Mouse (Mus musculus) midbrain, postnatal 0 days (tissue): ENCODE measurements around the gene Ccm2. TPM values are rescaled to one million over a fixed set of nuclear protein-coding genes. Genes with fewer than 3 reads are reported as not detected.

Experiments
- ATAC-seq: fragments of 200-750 bp; cut with Nextera tagmentation; 2 replicates; pipeline ENCODE4 v1.8.0; 2017; ENCODE audit warnings: moderate number of reproducible peaks, mild to moderate bottlenecking, moderate TSS enrichment, moderate library complexity; ENCODE audit not compliant: low FRiP score
- DNase-seq: peaks from one replicate; pipeline ENCODE4 v3.0.0-alpha.2; 2015; ENCODE audit warnings: low spot score
- H3K27ac ChIP-seq: fragments of 300-500 bp; sonication (generic); 2 replicates; pipeline ENCODE4 v1.5.1; 2014; ENCODE audit warnings: low read depth, mild to moderate bottlenecking, low read length, mixed read lengths
- H3K27me3 ChIP-seq: fragments of 300-500 bp; sonication (generic); 2 replicates; pipeline ENCODE4 v1.6.1; 2014; ENCODE audit warnings: low read length, control low read depth, mixed read lengths; ENCODE audit not compliant: insufficient read depth
- H3K36me3 ChIP-seq: fragments of 300-500 bp; sonication (generic); 2 replicates; pipeline ENCODE4 v1.6.1; 2014; ENCODE audit warnings: low read length, control low read depth, mixed read lengths; ENCODE audit not compliant: insufficient read depth
- H3K4me1 ChIP-seq: fragments of 300-500 bp; sonication (generic); 2 replicates; pipeline ENCODE4 v1.6.1; 2014; ENCODE audit warnings: mild to moderate bottlenecking, control low read depth, antibody characterized with exemption, low read length, mixed read lengths; ENCODE audit not compliant: insufficient read depth
- H3K4me2 ChIP-seq: fragments of 300-500 bp; sonication (generic); 2 replicates; pipeline ENCODE4 v1.6.1; 2014; ENCODE audit warnings: low read depth, mild to moderate bottlenecking, low read length, mixed read lengths; ENCODE audit not compliant: poor library complexity, severe bottlenecking
- H3K4me3 ChIP-seq: fragments of 300-500 bp; sonication (generic); 2 replicates; pipeline ENCODE4 v1.5.1; 2014; ENCODE audit warnings: low read depth, mild to moderate bottlenecking, low read length, moderate library complexity
- H3K9ac ChIP-seq: fragments of 300-500 bp; sonication (generic); replicated peaks from 2 replicates; pipeline ENCODE4 v1.6.1; 2014; ENCODE audit warnings: mild to moderate bottlenecking, low read length, moderate library complexity, mixed read lengths; ENCODE audit not compliant: poor library complexity, severe bottlenecking
- H3K9me3 ChIP-seq: fragments of 300-500 bp; sonication (generic); 2 replicates; pipeline ENCODE4 v1.6.1; 2016; ENCODE audit warnings: low read length, control low read depth
- CTCF ChIP-seq: IDR thresholded peaks from 2 replicates; pipeline ENCODE4 v1.5.1; 2016; ENCODE audit warnings: antibody characterized with exemption, mild to moderate bottlenecking
- WGBS: fragments of 180-500 bp; shearing (Covaris S2); extraction: QIAGEN DNeasy Blood & Tissue Kit; methylation state at CpG from one replicate; pipeline ENCODE4 v1.1.7; 2014; 5-methylcytosine and 5-hydroxymethylcytosine counted together
- polyA plus RNA-seq: library from polyadenylated mRNA; unstranded; fragments of >200 nt; fragmentation: Nextera tagmentation; extraction: Ambion mirVana; gene quantifications from 2 replicates; pipeline ENCODE4 v1.2.1, GENCODE M21; 2015
- total RNA-seq: library from RNA; depleted of rRNA; stranded (reverse); fragments of >200 nt; gene quantifications from 2 replicates; pipeline ENCODE4 v1.2.3, GENCODE M21; 2014

Ccm2 gene
- total and polyA plus RNA-seq, 2 experiments from 2014 or later = 64.3 to 71.3 TPM

DNA sequence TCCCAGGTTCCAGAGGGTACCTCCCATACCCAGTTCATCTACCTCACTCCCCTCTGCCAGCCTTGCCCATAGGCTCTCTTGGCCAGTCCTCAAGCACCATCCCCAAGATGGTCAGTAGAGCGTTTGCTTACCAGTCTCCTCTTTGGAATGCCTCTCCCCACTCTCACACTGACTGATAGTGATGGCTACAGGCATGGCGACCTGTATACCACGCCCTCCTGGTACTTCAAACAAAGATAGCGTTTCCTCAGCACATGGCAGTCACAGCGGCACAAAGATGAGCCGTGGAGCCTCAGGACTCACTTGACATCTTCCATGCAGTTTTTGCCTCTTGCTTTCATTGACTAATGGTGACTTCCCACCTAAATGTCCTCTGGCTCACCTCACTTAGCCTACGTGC lies 43.2 kb downstream of the Ccm2 start:
- no peaks in the 10 kb centered on the region for H3K4me1 ChIP-seq
- DNase-seq = no peak
- H3K9ac ChIP-seq = no peak overlapping the region
- H3K4me2 ChIP-seq = no peak overlapping the region
- H3K36me3 ChIP-seq = peaks cover 57% of the 10 kb centered on the region
- no peak overlapping the region for H3K4me3 ChIP-seq
- H3K27me3 ChIP-seq = no peaks in the 10 kb centered on the region
- no peaks in the 10 kb centered on the region for H3K9me3 ChIP-seq
- ATAC-seq = no peak
- no peak overlapping the region for H3K27ac ChIP-seq
- no peak for TF ChIP-seq CTCF
- WGBS = 91% methylated on average over 7 of the region's 7 CpGs

DNA sequence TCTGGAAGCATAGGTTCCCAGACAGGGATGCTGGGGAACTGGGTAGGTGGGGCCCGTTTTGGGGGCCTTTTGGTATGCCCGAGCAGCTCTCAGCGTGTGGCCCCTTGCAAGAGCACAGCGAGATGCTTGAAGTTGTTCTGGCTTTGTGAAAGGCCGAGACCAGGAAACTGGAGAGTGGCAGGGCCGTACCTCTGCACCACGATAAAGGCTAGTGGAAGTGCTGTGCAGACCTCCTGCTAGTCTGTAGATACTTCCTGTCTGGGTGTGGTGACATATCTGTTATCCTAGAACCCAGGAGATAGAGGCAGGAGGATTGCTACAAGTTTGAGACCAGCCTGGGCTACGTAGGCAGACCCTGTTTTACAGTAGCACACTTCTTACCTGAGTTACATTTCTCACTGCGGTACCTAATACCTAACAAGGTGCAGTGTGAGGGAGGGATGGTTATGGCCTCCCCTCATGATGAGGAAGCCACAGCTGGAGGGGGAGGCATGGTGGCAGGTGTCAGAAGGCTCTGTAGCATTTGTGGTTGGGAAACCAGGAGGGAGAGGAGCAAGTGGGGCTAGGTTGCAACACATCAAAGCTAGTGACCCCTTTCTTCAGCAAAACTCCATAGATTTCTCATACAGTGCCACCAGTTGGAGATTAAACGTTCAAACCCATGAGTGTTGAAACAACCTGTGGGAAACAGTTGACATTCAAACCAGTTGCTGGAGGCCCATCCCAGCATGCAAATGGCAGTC lies 44.4 kb downstream of the Ccm2 start:
- Histone ChIP-seq H3K27me3 (no peaks in the 10 kb centered on the region), H3K27ac (no peak overlapping the region), H3K9ac (no peak overlapping the region), H3K4me3 (no peak overlapping the region), H3K4me2 (no peak overlapping the region), H3K36me3 (peaks cover 58% of the 10 kb centered on the region), H3K9me3 (no peaks in the 10 kb centered on the region), H3K4me1 (no peaks in the 10 kb centered on the region)
- ATAC-seq (no peak), DNase-seq (no peak)
- WGBS = 84% methylated on average over 10 of the region's 10 CpGs
- no peak for TF ChIP-seq CTCF

DNA sequence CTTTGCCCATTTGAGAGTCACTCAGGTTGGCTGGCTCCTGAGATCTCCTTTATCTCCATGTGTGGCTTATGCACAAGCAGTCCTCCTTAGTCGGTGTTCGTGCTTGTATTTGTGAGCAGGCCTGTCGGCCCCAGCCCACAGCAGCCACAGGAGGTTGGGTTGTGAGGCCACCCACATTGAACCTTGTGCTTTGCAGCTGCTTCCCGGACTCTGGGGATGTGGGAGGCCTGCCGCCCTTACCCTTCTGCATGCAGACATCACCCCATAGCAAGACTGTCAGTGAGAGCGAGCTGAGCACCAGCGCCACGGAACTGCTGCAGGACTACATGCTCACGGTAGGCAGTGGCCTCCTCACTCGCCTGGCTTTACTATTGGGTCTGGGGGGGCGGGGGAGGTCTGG lies 46.7 kb downstream of the Ccm2 start:
- no peak for TF ChIP-seq CTCF
- no peak overlapping the region for H3K4me2 ChIP-seq
- WGBS = 64% methylated on average over 11 of the region's 11 CpGs
- no peak overlapping the region for H3K27ac ChIP-seq
- peaks cover 67% of the 10 kb centered on the region for H3K36me3 ChIP-seq
- ATAC-seq = no peak
- no peak overlapping the region for H3K4me3 ChIP-seq
- peaks cover 4% of the 10 kb centered on the region; the same call in 1 of the 2 replicates for H3K4me1 ChIP-seq
- no peak for DNase-seq
- H3K9ac ChIP-seq = no peak overlapping the region
- H3K27me3 ChIP-seq = no peaks in the 10 kb centered on the region
- no peaks in the 10 kb centered on the region for H3K9me3 ChIP-seq

DNA sequence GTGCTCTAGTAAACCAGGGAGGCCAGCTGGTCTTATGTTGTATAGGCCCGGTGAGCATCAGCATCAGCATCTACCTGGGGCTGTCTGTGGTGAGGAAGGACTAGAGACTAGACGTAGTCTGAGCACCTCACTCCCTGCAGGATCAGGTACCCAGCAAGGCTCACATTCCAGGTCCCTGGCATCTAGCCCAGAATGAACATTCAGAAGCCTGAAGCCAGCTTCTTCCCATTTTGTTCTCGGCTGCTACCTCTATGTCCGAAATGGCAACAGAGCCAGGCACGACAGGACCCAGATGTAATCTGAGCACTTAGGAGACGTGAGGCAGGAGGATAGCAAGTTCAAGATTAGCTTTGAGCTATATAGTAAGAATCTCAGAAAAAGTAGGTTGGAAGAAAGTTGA lies 48.2 kb downstream of the Ccm2 start:
- H3K4me2 ChIP-seq = no peak overlapping the region
- no peaks in the 10 kb centered on the region for H3K9me3 ChIP-seq
- ATAC-seq = no peak
- 87% methylated on average over 6 of the region's 6 CpGs for WGBS
- no peak overlapping the region for H3K9ac ChIP-seq
- no peak for TF ChIP-seq CTCF
- H3K4me1 ChIP-seq = peaks cover 17% of the 10 kb centered on the region; the same call in 1 of the 2 replicates
- H3K4me3 ChIP-seq = no peak overlapping the region
- H3K36me3 ChIP-seq = peaks cover 58% of the 10 kb centered on the region
- H3K27ac ChIP-seq = no peak overlapping the region
- no peak for DNase-seq
- H3K27me3 ChIP-seq = no peaks in the 10 kb centered on the region

DNA sequence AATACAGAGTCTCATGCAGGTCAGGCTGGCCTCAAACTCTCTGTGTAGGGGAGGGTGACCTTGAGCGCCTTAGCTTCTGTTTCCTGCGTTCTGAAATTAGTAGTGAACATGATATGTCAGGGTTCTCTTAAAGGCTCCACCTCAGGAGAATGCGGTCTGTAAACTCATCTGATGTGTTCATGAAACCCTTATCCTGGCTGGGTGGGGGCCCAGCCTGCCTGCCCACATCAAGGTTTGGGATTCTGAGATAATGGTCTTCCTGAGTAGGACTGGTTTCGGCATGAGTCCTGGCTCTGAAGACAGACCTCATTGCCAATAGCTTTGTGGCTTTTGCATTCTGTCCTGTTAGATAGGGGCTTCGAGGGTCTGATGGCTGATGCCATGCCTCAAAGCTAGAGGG lies 48.7 kb downstream of the Ccm2 start:
- TF ChIP-seq CTCF = no peak
- DNase-seq = no peak
- Histone ChIP-seq H3K4me1 (peaks cover 17% of the 10 kb centered on the region; the same call in 1 of the 2 replicates), H3K4me3 (no peak overlapping the region), H3K36me3 (peaks cover 56% of the 10 kb centered on the region), H3K9me3 (no peaks in the 10 kb centered on the region), H3K27me3 (no peaks in the 10 kb centered on the region), H3K4me2 (no peak overlapping the region), H3K9ac (no peak overlapping the region), H3K27ac (no peak overlapping the region)
- 90% methylated on average over 5 of the region's 5 CpGs for WGBS
- no peak for ATAC-seq

DNA sequence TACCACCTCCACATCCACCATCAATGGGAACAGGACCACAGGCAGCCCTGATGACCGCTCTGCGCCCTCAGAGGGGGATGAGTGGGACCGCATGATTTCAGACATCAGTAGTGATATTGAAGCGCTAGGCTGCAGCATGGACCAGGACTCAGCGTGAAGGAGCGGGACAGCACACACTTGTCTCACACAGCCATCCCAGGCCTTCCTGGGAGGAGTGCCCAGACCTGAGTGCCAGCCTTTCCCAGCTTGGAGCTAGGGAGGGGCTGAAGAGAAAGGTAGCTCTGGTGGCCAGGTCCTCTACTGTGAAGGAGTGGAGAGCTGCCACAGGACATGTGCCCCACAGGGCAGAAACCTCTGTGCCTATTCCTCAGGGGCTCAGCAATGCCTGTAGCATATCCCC lies 49.5 kb downstream of the Ccm2 start:
- peaks cover 56% of the 10 kb centered on the region for H3K36me3 ChIP-seq
- WGBS = 94% methylated on average over 6 of the region's 6 CpGs
- no peak overlapping the region for H3K4me2 ChIP-seq
- 0 out of 2 replicates have a peak overlapping the region, but pooled peaks have one; percentile 3 for H3K27ac ChIP-seq
- peaks cover 17% of the 10 kb centered on the region; the same call in 1 of the 2 replicates for H3K4me1 ChIP-seq
- no peak overlapping the region for H3K9ac ChIP-seq
- no peaks in the 10 kb centered on the region for H3K9me3 ChIP-seq
- H3K27me3 ChIP-seq = no peaks in the 10 kb centered on the region
- ATAC-seq (no peak), DNase-seq (no peak)
- no peak overlapping the region for H3K4me3 ChIP-seq
- TF ChIP-seq CTCF = no peak
